Mouse (Mus musculus) kidney, postnatal 36 days (tissue): ENCODE results near the gene Znrd1.

Source experiments
- DNase-seq, 2 experiments: peaks; one replicate each; pipeline ENCODE4 v3.0.0; 2021 to 2022; ENCODE audit warnings: mixed read lengths in 2 of 2

The Znrd1 gene

DNA sequence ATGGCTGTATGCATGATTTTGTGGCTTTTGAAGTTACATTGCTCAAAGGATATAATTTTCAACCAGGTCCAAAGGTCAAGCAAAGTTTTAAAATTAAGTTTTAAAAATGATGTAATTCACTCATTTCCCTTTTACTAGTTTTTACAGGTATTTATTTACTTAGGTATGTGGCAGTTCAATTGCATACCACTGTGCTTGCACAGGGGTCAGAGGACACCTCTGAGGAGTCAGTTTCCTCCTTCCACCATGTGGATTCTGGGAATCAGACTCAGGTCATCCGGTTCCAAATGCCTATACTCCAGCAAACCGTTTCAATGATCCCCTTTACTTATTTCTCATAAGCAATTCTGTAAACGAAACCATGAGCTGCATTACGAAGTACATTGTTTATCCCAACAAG is 35.6 kb downstream of the Znrd1 start:
- no peak for DNase-seq

DNA sequence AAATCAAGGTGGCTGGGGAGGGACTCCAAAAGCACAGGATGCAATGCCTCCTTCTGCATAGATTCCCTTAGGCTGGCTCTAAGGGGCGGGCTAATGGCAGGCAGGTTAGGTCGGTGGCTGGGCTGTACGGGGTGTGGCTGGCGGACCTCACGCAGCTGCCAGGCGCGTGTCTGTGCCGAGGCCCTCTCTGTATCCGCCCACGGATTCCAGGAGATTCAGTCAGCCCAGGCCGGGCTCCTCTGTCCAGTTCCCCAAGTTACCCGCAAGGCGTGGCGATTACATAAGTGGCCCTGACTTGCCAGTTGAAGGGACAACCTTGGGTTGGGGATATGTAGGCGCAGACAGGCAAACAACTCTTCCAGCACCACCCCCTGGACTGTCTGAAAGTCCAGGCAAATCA is 38.1 kb downstream of the Znrd1 start:
- DNase-seq, result peak in 1 of 2 experiments; percentile 10

DNA sequence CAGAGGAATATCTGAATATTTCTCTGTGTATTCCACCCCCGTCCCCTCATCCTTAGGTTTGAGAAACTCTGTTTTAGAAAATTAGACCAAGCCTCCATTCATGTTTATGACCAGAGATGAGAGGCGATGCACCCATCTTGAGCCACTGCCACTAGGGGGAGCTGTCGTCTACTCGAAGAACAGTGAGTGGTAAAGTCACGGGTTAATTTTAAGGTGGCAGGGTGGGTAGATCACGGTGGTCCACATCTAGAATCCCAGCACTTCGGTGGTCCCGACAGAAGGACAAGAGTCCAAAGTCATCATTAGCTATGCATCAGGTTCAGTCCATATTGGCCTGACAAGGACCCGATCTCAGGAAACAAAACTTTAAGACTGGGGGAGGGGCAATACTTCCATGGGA is 43.3 kb downstream of the Znrd1 start:
- peak; percentile 52 to 88 for DNase-seq

DNA sequence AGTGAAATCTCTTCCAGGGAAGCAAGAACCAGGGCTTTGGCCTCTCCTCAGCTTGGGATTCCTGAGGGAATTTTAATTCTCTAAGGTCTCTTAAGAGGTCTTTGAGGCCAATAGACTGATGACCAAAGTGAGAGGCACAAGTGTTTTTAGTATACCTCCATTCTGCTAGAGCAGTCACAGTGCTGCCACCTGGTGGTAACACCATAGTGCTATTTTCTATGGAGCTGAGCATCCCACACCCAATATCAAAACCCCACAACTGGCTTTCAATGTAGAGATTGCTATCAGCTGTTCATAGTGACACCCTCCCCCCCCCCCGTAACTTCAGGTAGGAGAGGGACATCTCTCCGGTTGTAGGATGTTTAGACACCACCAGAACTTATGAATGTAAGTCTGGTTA is 44.3 kb downstream of the Znrd1 start:
- peak; percentile 82 to 94 for DNase-seq

DNA sequence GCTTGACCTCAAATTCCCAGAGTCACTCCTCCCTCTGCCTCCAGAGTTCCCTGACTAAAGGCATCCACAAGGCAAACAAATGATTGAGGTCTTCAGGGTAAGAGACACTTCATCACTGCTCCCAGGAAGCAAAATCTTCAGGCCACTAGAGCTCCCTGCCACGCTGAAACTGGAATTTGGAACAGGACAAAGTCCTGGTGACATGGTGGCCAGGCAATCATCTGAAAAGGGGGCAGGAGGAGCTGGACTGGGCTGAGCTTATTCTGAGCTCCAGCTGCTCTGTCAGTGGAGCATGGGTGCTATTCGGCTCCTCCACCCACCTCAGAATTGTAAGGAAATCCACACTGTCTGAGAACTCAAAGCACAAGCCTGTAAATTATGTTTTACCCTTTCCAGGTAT is 46.3 kb downstream of the Znrd1 start:
- peak in 1 of 2 experiments; percentile 25 for DNase-seq

DNA sequence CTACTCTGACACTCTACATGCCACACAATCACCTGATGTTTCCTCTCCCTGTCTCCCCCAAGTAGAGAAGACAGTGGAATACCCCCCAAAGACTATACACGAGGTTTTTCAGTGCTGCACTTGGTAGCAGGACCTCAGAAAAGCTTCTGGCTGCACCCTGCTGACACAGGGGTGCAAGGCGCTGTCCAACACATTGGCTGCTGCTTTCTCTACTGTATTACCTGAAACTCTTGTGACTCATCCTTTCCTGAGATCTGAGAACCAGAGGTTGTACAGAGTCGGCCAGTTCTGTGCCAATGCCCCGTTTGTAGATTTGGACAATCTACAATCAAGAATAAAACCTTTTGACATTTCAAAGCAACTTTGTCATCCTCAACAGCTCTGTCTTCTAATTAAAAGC is 48.6 kb downstream of the Znrd1 start:
- no peak for DNase-seq

DNA sequence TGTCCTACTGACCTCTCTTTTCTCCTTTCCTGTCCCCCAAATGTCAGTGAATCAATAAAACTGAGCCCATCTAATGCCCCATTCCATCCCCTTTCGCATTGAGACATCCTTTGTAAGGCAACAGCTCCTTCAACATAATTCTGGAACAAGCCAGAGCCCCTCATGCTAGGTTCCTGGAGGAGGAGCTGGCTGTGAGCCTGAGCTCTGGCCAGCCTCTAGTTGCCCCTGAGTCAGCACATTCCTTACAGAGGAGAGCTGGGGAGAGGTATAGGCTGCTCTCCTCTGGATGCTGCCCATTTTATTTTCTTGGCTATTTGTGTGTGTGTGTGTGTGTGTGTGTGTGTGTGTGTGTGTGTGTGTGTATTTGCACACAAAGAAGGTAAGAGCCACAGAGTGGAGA is 50.1 kb downstream of the Znrd1 start:
- DNase-seq, result peak in 1 of 2 experiments; percentile 11
